Comparison of ENCODE assay signal across 29 mouse cellular contexts in genomic region chr5:126862078-126862477, GRCm38 (mm10).
"Had no signal": no experiment of that assay in that cellular context is flagged by ENCODE, and none has a peak within 500 bp of the region (broad histone marks: within the 10 kb centered on the region; RNA-seq: fewer than 3 reads in every experiment).

No protein-coding gene starts in this region.

- H3K27me3 ChIP-seq: limb, embryonic 12.5 days; limb, embryonic 13.5 days; limb, embryonic 15.5 days; liver, embryonic 12.5 days; liver, embryonic 15.5 days; lung, embryonic 15.5 days; megakaryocyte, embryonic 14.5 days; midbrain, embryonic 12.5 days; midbrain, embryonic 13.5 days; midbrain, embryonic 15.5 days; neural tube, embryonic 12.5 days had no signal

- ATAC-seq: liver, embryonic 12.5 days; lung, postnatal 0 days; midbrain, embryonic 13.5 days; midbrain, embryonic 15.5 days; midbrain, embryonic 16.5 days had no signal

- H3K4me2 ChIP-seq: limb, embryonic 12.5 days; limb, embryonic 13.5 days; limb, embryonic 15.5 days; liver, embryonic 12.5 days; liver, embryonic 15.5 days; lung, embryonic 14.5 days; lung, embryonic 15.5 days; midbrain, embryonic 11.5 days; midbrain, embryonic 12.5 days; midbrain, embryonic 13.5 days; midbrain, embryonic 15.5 days; neural tube, embryonic 12.5 days had no signal

- H3K36me3 ChIP-seq: limb, embryonic 10.5 days; limb, embryonic 12.5 days; limb, embryonic 13.5 days; limb, embryonic 15.5 days; liver, embryonic 12.5 days; liver, embryonic 15.5 days; lung, embryonic 15.5 days; midbrain, embryonic 10.5 days; midbrain, embryonic 12.5 days; midbrain, embryonic 13.5 days; midbrain, embryonic 15.5 days; neural tube, embryonic 12.5 days had no signal

- DNase-seq: left cerebral cortex, postnatal 4 days; lung, adult 18-20 months; lung, adult 2 months; lung, embryonic 14.5 days; lung, postnatal 10 days; lung, postnatal 14 days; lung, postnatal 36 days; lung, postnatal 4 days; midbrain, embryonic 14.5 days had no signal

- H3K4me1 ChIP-seq: limb, embryonic 10.5 days; limb, embryonic 12.5 days; limb, embryonic 13.5 days; limb, embryonic 15.5 days; liver, embryonic 12.5 days; liver, embryonic 15.5 days; lung, embryonic 15.5 days; megakaryocyte, embryonic 14.5 days; midbrain, embryonic 10.5 days; midbrain, embryonic 12.5 days; midbrain, embryonic 13.5 days; midbrain, embryonic 15.5 days; neural tube, embryonic 12.5 days had no signal

- H3K9ac ChIP-seq: limb, embryonic 12.5 days; limb, embryonic 13.5 days; limb, embryonic 15.5 days; liver, embryonic 12.5 days; liver, embryonic 14.5 days; liver, embryonic 15.5 days; lung, embryonic 14.5 days; lung, embryonic 15.5 days; midbrain, embryonic 12.5 days; midbrain, embryonic 13.5 days; midbrain, embryonic 15.5 days; neural tube, embryonic 12.5 days had no signal

- H3K9me3 ChIP-seq: limb, embryonic 10.5 days; limb, embryonic 12.5 days; limb, embryonic 13.5 days; limb, embryonic 15.5 days; lung, embryonic 15.5 days; midbrain, embryonic 10.5 days; midbrain, embryonic 12.5 days; midbrain, embryonic 13.5 days; midbrain, embryonic 15.5 days; neural tube, embryonic 12.5 days had no signal

- H3K4me3 ChIP-seq: left cerebral cortex, adult 2 months; limb, embryonic 10.5 days; limb, embryonic 12.5 days; limb, embryonic 13.5 days; limb, embryonic 15.5 days; liver, embryonic 12.5 days; liver, embryonic 15.5 days; lung, embryonic 15.5 days; megakaryocyte, embryonic 14.5 days; midbrain, embryonic 10.5 days; midbrain, embryonic 12.5 days; midbrain, embryonic 13.5 days; midbrain, embryonic 15.5 days; myocyte; neural tube, embryonic 12.5 days had no signal

- H3K27ac ChIP-seq: left cerebral cortex, adult 2 months; limb, embryonic 10.5 days; limb, embryonic 12.5 days; limb, embryonic 13.5 days; limb, embryonic 15.5 days; liver, embryonic 12.5 days; liver, embryonic 14.5 days; liver, embryonic 15.5 days; lung, embryonic 15.5 days; macrophage; midbrain, embryonic 10.5 days; midbrain, embryonic 12.5 days; midbrain, embryonic 13.5 days; midbrain, embryonic 15.5 days; neural tube, embryonic 12.5 days had no signal
